In genomic region chr7:29519211-29519550, GRCm38 (mm10) we compare ENCODE assay signal across 8 mouse cellular contexts. TPM values are rescaled to one million over a fixed set of nuclear protein-coding genes. Genes with fewer than 3 reads are reported as not detected.
DNase-seq lines count a peak whose midpoint lies in the region; ATAC-seq and TF ChIP-seq lines count a peak whose summit lies in the region.

No protein-coding gene starts in this region.

- no peaks in the 10 kb centered on the region for H3K4me1 ChIP-seq in cortical plate, adult 2 months (ENCODE audit: control insufficient read depth, insufficient read depth, low read length)
- peaks cover 35% of the 10 kb centered on the region for H3K4me1 ChIP-seq in hindbrain, embryonic 13.5 days (replicated peaks)

- peak; percentile 42 for DNase-seq in layer of hippocampus, adult 11-12 months (ENCODE audit: low spot score)
- DNase-seq in layer of hippocampus, postnatal 14 days (ENCODE audit: low spot score in 2 of 2): no peak
- no peak for DNase-seq in ovary, postnatal 10 days (ENCODE audit: low spot score)
- no peak for DNase-seq in right cerebral cortex, adult 18-20 months
- no peak for DNase-seq in ovary, postnatal 14 days (ENCODE audit: low spot score)

- peaks cover 38% of the 10 kb centered on the region for H3K79me2 ChIP-seq in macrophage (ENCODE audit: inconsistent target)

- no peaks in the 10 kb centered on the region for H3K9me3 ChIP-seq in hindbrain, embryonic 13.5 days

- peak overlapping the region; percentile 88 for H3K4me3 ChIP-seq in cortical plate, adult 2 months (ENCODE audit: insufficient read depth, low read length)
- H3K4me3 ChIP-seq in hindbrain, embryonic 13.5 days: peak overlapping the region; percentile 88
- peak overlapping the region; percentile 53 for H3K4me3 ChIP-seq in macrophage (ENCODE audit: inconsistent target)

- no peaks in the 10 kb centered on the region for H3K27me3 ChIP-seq in hindbrain, embryonic 13.5 days

- under 1% methylated on average over 19 of the region's 19 CpGs for WGBS in hindbrain, embryonic 13.5 days
- 3% methylated on average over 19 of the region's 19 CpGs for WGBS in macrophage (ENCODE audit: missing documents)

- peak overlapping the region; percentile 89 for H3K9ac ChIP-seq in hindbrain, embryonic 13.5 days

- peak overlapping the region; percentile 81 for H3K4me2 ChIP-seq in hindbrain, embryonic 13.5 days

- TF ChIP-seq CTCF in cortical plate, adult 2 months (IDR thresholded peaks at IDR 0.05; ENCODE audit: extremely low read depth, insufficient read depth, low read length): no peak

- no peak overlapping the region for H3K27ac ChIP-seq in cortical plate, adult 2 months (ENCODE audit: insufficient read depth, low read length)
- H3K27ac ChIP-seq in hindbrain, embryonic 13.5 days: peak overlapping the region; percentile 92
- H3K27ac ChIP-seq in macrophage: no peak overlapping the region

- no peaks in the 10 kb centered on the region for H3K36me3 ChIP-seq in hindbrain, embryonic 13.5 days
- H3K36me3 ChIP-seq in macrophage (ENCODE audit: inconsistent target): no peaks in the 10 kb centered on the region

- TF ChIP-seq POLR2A in cortical plate, adult 2 months (IDR thresholded peaks at IDR 0.05; ENCODE audit: extremely low read depth, insufficient read depth, low read length): no peak

- peak; percentile 32; the same call in 1 of the 2 replicates for ATAC-seq in hindbrain, embryonic 13.5 days (ENCODE audit: low FRiP score)

RNA-seq across cellular contexts. Expression of gene Sipa1l3, which starts 0.7 kb away (rescaled TPM):
- total RNA-seq in layer of hippocampus, postnatal 14 days (2021): 100 to 1,000 TPM; 166 to 185 TPM
- polyA plus RNA-seq in cortical plate, adult 2 months (2012; rRNA removed): 35.4 and 41.9 TPM in 2 replicates
- polyA plus RNA-seq in hindbrain, embryonic 13.5 days (2015; fragmentation: Nextera tagmentation; extraction: Ambion mirVana): 12.6 and 13.7 TPM in 2 replicates
- total RNA-seq in macrophage (2018; cell fraction: chromatin; rRNA removed): 100 to 1,000 TPM in 1 of 26 experiments, 10 to 100 TPM in 25; 25.2 to 114 (median 60.5) TPM
- total RNA-seq in macrophage (2018; cell fraction: cytosol; rRNA removed): 10 to 100 TPM; 10.1 to 25.1 (median 17.9) TPM
- 10 to 100 TPM; 14.0 to 65.9 (median 36.5) TPM for total RNA-seq in macrophage (2018; cell fraction: nucleus; rRNA removed)
- polyA plus RNA-seq in macrophage (2018): 10.2 to 12.7 TPM (median 10.3 TPM) in 3 replicates
